Mouse (Mus musculus) MEL (cell line): ENCODE data around the gene Zscan26. TPM values are rescaled to one million over a fixed set of nuclear protein-coding genes. Genes with fewer than 3 reads are reported as not detected.
A peak's percentile ranks its signal among the peaks of the same experiment; 100 is the strongest.

ENCODE experiments used
- DNase-seq: peaks from one replicate; pipeline ENCODE4 v3.0.0; 2011; ENCODE audit warnings: low read depth, low spot score
- H3K27ac ChIP-seq: 2 replicates; pipeline ENCODE4 v1.5.1; 2012; ENCODE audit warnings: low read depth, mild to moderate bottlenecking, control low read depth, low read length, moderate library complexity; ENCODE audit not compliant: control insufficient read depth
- H3K27me3 ChIP-seq, 2 experiments: fragments of 150-350 bp in 1 of 2; sonication (generic) in 1 of 2; 2 replicates each; pipeline ENCODE4 v1.6.1; 2012; ENCODE audit warnings: low read length in 2 of 2, mild to moderate bottlenecking in 2 of 2, improper control_type of control experiment in 1 of 2, moderate library complexity in 1 of 2; ENCODE audit not compliant: insufficient read depth in 2 of 2, control insufficient read depth in 1 of 2
- H3K36me3 ChIP-seq, 2 experiments: 2 replicates each; pipeline ENCODE4 v1.6.1; 2012 to 2014; ENCODE audit warnings: low read length in 2 of 2, improper control_type of control experiment in 1 of 2, inconsistent platforms in 1 of 2, mild to moderate bottlenecking in 1 of 2; ENCODE audit not compliant: insufficient read depth in 2 of 2, control insufficient read depth in 1 of 2
- H3K4me1 ChIP-seq, 2 experiments: fragments of 150-350 bp in 1 of 2; sonication (generic) in 1 of 2; 2 replicates each; pipeline ENCODE4 v1.6.1; 2012; ENCODE audit warnings: low read length in 2 of 2, improper control_type of control experiment in 1 of 2, mild to moderate bottlenecking in 1 of 2; ENCODE audit not compliant: insufficient read depth in 2 of 2, control insufficient read depth in 1 of 2
- H3K4me3 ChIP-seq, 2 experiments: fragments of 150-350 bp in 1 of 2; sonication (generic) in 1 of 2; 2 replicates each; pipeline ENCODE4 v1.5.1; 2012; ENCODE audit warnings: low read depth in 2 of 2, low read length in 2 of 2, mild to moderate bottlenecking in 2 of 2, moderate library complexity in 2 of 2, control low read depth in 1 of 2, improper control_type of control experiment in 1 of 2; ENCODE audit not compliant: control insufficient read depth in 1 of 2, insufficient read depth in 1 of 2
- H3K79me2 ChIP-seq: 2 replicates; pipeline ENCODE4 v1.6.1; 2012; ENCODE audit warnings: mild to moderate bottlenecking, low read length, moderate library complexity; ENCODE audit not compliant: control insufficient read depth, poor library complexity, insufficient read depth
- H3K9ac ChIP-seq: 2 replicates; pipeline ENCODE4 v1.6.1; 2012; ENCODE audit warnings: low read depth, mild to moderate bottlenecking, control low read depth, low read length, moderate library complexity; ENCODE audit not compliant: control insufficient read depth, poor library complexity, severe bottlenecking
- H3K9me3 ChIP-seq: fragments of 150-350 bp; sonication (generic); replicated peaks from 2 replicates; pipeline ENCODE4 v1.6.1; 2012; ENCODE audit warnings: mild to moderate bottlenecking, low read length, improper control_type of control experiment, moderate library complexity; ENCODE audit not compliant: insufficient read depth
- BHLHE40 ChIP-seq: IDR thresholded peaks from 2 replicates; pipeline ENCODE4 v1.6.1; 2012; ENCODE audit warnings: low read depth, mild to moderate bottlenecking, inconsistent platforms, low read length, improper control_type of control experiment, borderline replicate concordance
- CHD2 ChIP-seq: IDR thresholded peaks from 2 replicates; pipeline ENCODE4 v1.6.1; 2011; ENCODE audit warnings: low read length, improper control_type of control experiment
- E2F4 ChIP-seq: IDR thresholded peaks from 2 replicates; pipeline ENCODE4 v1.6.1; 2011; ENCODE audit warnings: low read depth, low read length, improper control_type of control experiment, borderline replicate concordance
- ELF1 ChIP-seq: IDR thresholded peaks from 2 replicates; pipeline ENCODE4 v1.6.1; 2014; ENCODE audit warnings: low read depth, mild to moderate bottlenecking, inconsistent platforms, low read length, improper control_type of control experiment, moderate library complexity
- EP300 ChIP-seq, 2 experiments: IDR thresholded peaks; 2 replicates each; pipeline ENCODE4 v1.6.1; 2011; ENCODE audit warnings: improper control_type of control experiment in 2 of 2, low read length in 2 of 2, low read depth in 1 of 2, mild to moderate bottlenecking in 1 of 2
- ETS1 ChIP-seq: IDR thresholded peaks from 2 replicates; pipeline ENCODE4 v1.6.1; 2012; ENCODE audit warnings: low read depth, mild to moderate bottlenecking, inconsistent platforms, low read length, improper control_type of control experiment, moderate library complexity
- GATA1 ChIP-seq: IDR thresholded peaks from 2 replicates; pipeline ENCODE4 v1.6.1; 2011; ENCODE audit warnings: low read depth, low read length, improper control_type of control experiment
- HCFC1 ChIP-seq: IDR thresholded peaks from 2 replicates; pipeline ENCODE4 v1.6.1; 2012; ENCODE audit warnings: low read depth, mild to moderate bottlenecking, inconsistent platforms, low read length, improper control_type of control experiment, moderate library complexity
- KAT2A ChIP-seq: conservative IDR thresholded peaks from 2 replicates; pipeline ENCODE4 v1.6.1; 2012; ENCODE audit warnings: low read depth, low read length, improper control_type of control experiment, inconsistent platforms
- MAZ ChIP-seq: IDR thresholded peaks from 2 replicates; pipeline ENCODE4 v1.6.1; 2012; ENCODE audit warnings: low read depth, mild to moderate bottlenecking, inconsistent platforms, low read length, improper control_type of control experiment
- MXI1 ChIP-seq: IDR thresholded peaks from 2 replicates; pipeline ENCODE4 v1.6.1; 2011; ENCODE audit warnings: mild to moderate bottlenecking, low read depth, low read length, improper control_type of control experiment
- MYC ChIP-seq: IDR thresholded peaks from 2 replicates; pipeline ENCODE4 v1.6.1; 2011; ENCODE audit warnings: low read depth, mild to moderate bottlenecking, low read length, improper control_type of control experiment, moderate library complexity
- NELFE ChIP-seq: IDR thresholded peaks from 2 replicates; pipeline ENCODE4 v1.6.1; 2011; ENCODE audit warnings: low read depth, low read length, improper control_type of control experiment
- POLR2A ChIP-seq, 2 experiments: IDR thresholded peaks; 2 replicates each; pipeline ENCODE4 v1.6.1; 2011 to 2012; ENCODE audit warnings: low read length in 2 of 2, mild to moderate bottlenecking in 2 of 2, control low read depth in 1 of 2, improper control_type of control experiment in 1 of 2, low read depth in 1 of 2, moderate library complexity in 1 of 2; ENCODE audit not compliant: control insufficient read depth in 1 of 2, insufficient read depth in 1 of 2, poor library complexity in 1 of 2
- POLR2AphosphoS2 ChIP-seq: IDR thresholded peaks from 2 replicates; pipeline ENCODE4 v1.6.1; 2011; ENCODE audit warnings: low read length, improper control_type of control experiment
- POLR2AphosphoS5 ChIP-seq: IDR thresholded peaks from 2 replicates; pipeline ENCODE4 v1.6.1; 2012; ENCODE audit warnings: low read depth, borderline replicate concordance, mild to moderate bottlenecking, inconsistent platforms, low read length, moderate library complexity, mixed read lengths
- RAD21 ChIP-seq: IDR thresholded peaks from 2 replicates; pipeline ENCODE4 v1.6.1; 2011; ENCODE audit warnings: mild to moderate bottlenecking, low read depth, low read length, improper control_type of control experiment
- RCOR1 ChIP-seq: IDR thresholded peaks from 2 replicates; pipeline ENCODE4 v1.6.1; 2012; ENCODE audit warnings: low read depth, mild to moderate bottlenecking, inconsistent platforms, low read length, improper control_type of control experiment
- SIN3A ChIP-seq: IDR thresholded peaks from 2 replicates; pipeline ENCODE4 v1.6.1; 2012; ENCODE audit warnings: low read length, improper control_type of control experiment, inconsistent platforms
- SMC3 ChIP-seq: IDR thresholded peaks from 2 replicates; pipeline ENCODE4 v1.6.1; 2011; ENCODE audit warnings: low read depth, low read length, improper control_type of control experiment
- TBP ChIP-seq: IDR thresholded peaks from 2 replicates; pipeline ENCODE4 v1.8.0; 2011; ENCODE audit warnings: low read depth, low read length, improper control_type of control experiment
- TCF12 ChIP-seq: IDR thresholded peaks from 2 replicates; pipeline ENCODE4 v1.6.1; 2014; ENCODE audit warnings: low read depth, mild to moderate bottlenecking, inconsistent platforms, low read length, improper control_type of control experiment, moderate library complexity
- ZKSCAN1 ChIP-seq: IDR thresholded peaks from 2 replicates; pipeline ENCODE4 v1.6.1; 2012; ENCODE audit warnings: low read depth, mild to moderate bottlenecking, inconsistent platforms, low read length, improper control_type of control experiment, moderate library complexity
- ZMIZ1 ChIP-seq: IDR thresholded peaks from 2 replicates; pipeline ENCODE4 v1.6.1; 2012; ENCODE audit warnings: low read depth, mild to moderate bottlenecking, inconsistent platforms, low read length, improper control_type of control experiment, moderate library complexity
- ZNF384 ChIP-seq: IDR thresholded peaks from 2 replicates; pipeline ENCODE4 v1.6.1; 2012; ENCODE audit warnings: low read depth, mild to moderate bottlenecking, inconsistent platforms, low read length, improper control_type of control experiment
- polyA plus RNA-seq, 2 experiments: library from polyadenylated mRNA; stranded (reverse) in 1 of 2; unstranded in 1 of 2; fragments of >175 nt in 1 of 2; fragments of >200 nt in 1 of 2; gene quantifications; 2 replicates each; pipeline versions ENCODE4 v1.2.1 to v1.2.4; 2012; ENCODE audit warnings: low replicate concordance in 2 of 2, low read depth in 1 of 2; ENCODE audit not compliant: insufficient read length in 2 of 2, insufficient read depth in 1 of 2, missing spikeins in 1 of 2
- total RNA-seq: library from RNA; depleted of rRNA; stranded (reverse); fragments of 300-350 nt; gene quantifications from 2 replicates; pipeline ENCODE4 v1.2.3, GENCODE M21; 2012

The Zscan26 gene
- total and polyA plus RNA-seq, 3 experiments, result 7.4 to 8.0 TPM; not detected in 1

- H3K27ac ChIP-seq, result peak within 1 kb of the TSS; percentile 32; the same call in 1 of the 2 replicates
- peaks cover 12% of the 10 kb centered on the region for H3K79me2 ChIP-seq
- DNase-seq, result peak; percentile 90
- H3K4me3 ChIP-seq, result peak within 1 kb of the TSS; percentile 67 to 83
- H3K9me3 ChIP-seq, result no peaks in the 10 kb centered on the region
- peak; percentile 85 for TF ChIP-seq MAZ
- TF ChIP-seq KAT2A, result peak; percentile 54
- TF ChIP-seq ZNF384, result 0 out of 2 replicates have a peak, but pooled peaks have one; percentile 15
- TF ChIP-seq MYC, result no peak
- TF ChIP-seq RAD21, result no peak
- TF ChIP-seq RCOR1, result no peak
- no peak for TF ChIP-seq BHLHE40
- 0 out of 2 replicates have a peak, but pooled peaks have one; percentile 31 for TF ChIP-seq ETS1
- no peak for TF ChIP-seq ZMIZ1
- TF ChIP-seq SIN3A, result peak; percentile 79
- peak; percentile 81 for TF ChIP-seq NELFE
- no peak for TF ChIP-seq CHD2
- no peak for TF ChIP-seq POLR2AphosphoS5
- TF ChIP-seq E2F4, result no peak
- peak; percentile 73; the same call in 1 of the 2 replicates for TF ChIP-seq MXI1
- TF ChIP-seq ELF1, result peak; percentile 89
- peak; percentile 72 for TF ChIP-seq TBP
- TF ChIP-seq SMC3, result no peak
- TF ChIP-seq TCF12, result peak; percentile 48; the same call in 1 of the 2 replicates
- peak in 1 of 2 experiments; percentile 31; a peak in 1 of 4 replicates for TF ChIP-seq EP300 (IDR thresholded peaks at IDR 0.05; ENCODE audit: low read depth in 1 of 2, low read length in 2 of 2)
- peak; percentile 71 to 85; a peak in 3 of 4 replicates for TF ChIP-seq POLR2A (IDR thresholded peaks at IDR 0.05; ENCODE audit: control insufficient read depth in 1 of 2, insufficient read depth in 1 of 2, low read depth in 1 of 2, low read length in 2 of 2, poor library complexity in 1 of 2)
- TF ChIP-seq GATA1, result no peak
- peak; percentile 88 for TF ChIP-seq HCFC1
- TF ChIP-seq POLR2AphosphoS2, result peak; percentile 59; the same call in 1 of the 2 replicates
- no peak for TF ChIP-seq ZKSCAN1
- H3K36me3 ChIP-seq, result peaks cover 0 to 10% of the 10 kb centered on the region in 2 experiments; a peak in 2 of 4 replicates
- H3K27me3 ChIP-seq, result no peaks in the 10 kb centered on the region; a peak in 1 of 4 replicates
- peaks cover 0 to 6% of the 10 kb centered on the region in 2 experiments; a peak in 3 of 4 replicates for H3K4me1 ChIP-seq
- H3K9ac ChIP-seq, result peak within 1 kb of the TSS; percentile 87
These were observed 51.2 kb downstream of the Zscan26 start, which contains the start of gene Zkscan3 for GRCm38 (mm10) chr13:21402287-21402846. Gene Zkscan3, minus strand, starts transcription at chr13:21402755.
